Mouse (Mus musculus) right cerebral cortex, adult 2 months (tissue): Measurements from ENCODE around the gene Zfp704.
A peak's percentile ranks its signal among the peaks of the same experiment; 100 is the strongest.

Experiments used
- DNase-seq, 2 experiments: peaks; one replicate each; pipeline ENCODE4 v3.0.0; 2021 to 2022; ENCODE audit warnings: low spot score in 2 of 2

The Zfp704 gene

DNA sequence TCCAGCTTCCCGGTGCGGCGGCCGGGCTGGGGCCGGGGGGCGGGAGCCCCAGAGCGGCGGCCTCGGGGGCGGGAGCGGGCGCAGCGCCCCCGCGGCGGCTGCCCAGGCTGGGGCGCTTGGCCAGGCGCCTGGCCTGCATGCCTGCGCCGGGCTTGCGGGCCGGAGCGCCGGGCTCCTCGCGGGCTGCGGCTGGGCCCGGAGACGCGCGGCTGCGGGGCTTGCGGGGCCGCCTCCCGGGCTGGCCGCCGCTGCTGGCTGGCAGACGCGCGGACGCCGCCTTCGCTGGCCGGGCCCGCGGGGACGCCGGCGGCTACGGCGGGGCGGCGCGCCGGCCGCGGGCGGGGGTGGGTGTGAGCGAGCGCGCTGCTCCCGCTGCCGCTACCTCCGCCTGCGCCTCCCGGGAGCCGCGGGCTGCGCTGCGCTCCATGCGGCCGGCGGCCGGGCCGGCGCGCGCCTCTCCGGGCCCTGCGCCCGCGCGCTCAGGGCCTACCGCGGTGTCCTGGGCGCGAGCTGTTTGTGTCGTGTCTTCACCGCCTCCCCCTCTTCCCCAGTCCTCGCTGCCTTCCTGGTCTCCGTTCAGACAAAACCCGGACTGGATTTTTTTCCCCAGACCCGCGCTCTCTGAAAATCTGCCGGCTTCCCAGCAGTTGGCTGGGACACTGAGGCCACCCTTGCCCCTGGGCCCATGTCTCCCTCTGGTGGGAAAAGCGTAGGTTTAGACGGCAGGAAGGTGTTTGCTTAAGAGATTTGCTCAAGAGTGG lies at the start of gene Zfp704:
Gene Zfp704 (minus strand): TSS at position 505 of the 761 bp plus-strand sequence.
- DNase-seq: peak; percentile 80 to 81

DNA sequence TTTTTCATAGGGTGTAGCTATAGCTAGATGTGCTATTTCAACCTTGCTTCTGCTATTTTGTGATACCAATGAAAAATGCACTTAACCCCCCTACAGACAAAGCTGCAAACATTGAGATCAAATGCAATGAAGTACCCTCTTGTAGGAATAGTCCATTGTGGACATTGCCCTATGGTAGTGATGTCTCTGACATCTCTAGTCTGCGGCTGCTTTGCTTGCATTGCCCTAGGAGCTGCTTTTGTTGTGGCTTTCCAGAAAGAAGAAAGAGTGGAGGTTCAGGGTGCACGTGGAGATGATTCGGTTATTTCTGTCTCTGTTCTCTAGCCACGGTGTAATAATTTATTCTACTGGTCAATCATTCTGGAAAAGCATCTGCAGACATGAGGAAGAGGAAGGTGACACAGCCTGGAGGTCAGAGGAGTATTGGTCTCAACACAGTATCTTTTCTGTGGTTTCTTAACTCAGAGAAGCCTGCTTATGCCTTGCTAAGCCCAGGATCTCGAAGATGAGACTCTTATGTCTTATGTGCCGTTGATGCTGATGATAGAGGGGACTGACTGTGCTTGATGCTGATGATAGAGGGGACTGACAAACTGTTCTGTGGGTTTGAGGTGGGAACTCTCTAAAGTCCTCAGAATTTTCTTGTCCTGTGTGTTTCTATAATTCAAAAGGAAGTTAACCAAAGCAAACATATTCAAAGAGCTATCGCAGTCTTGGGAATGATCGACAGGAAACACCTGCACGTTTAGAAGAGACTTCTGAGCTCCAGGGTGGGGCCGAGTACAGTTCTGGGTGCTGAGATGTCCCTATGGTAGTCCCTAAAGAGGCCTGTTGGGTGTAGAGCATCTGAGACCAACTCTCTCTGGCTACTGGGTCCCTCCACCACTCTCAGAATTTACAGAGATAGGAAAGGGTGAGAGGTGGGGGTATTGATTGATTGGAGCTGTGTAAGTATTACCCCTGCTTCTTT lies 23.4 kb upstream of the Zfp704 start:
- no peak for DNase-seq

DNA sequence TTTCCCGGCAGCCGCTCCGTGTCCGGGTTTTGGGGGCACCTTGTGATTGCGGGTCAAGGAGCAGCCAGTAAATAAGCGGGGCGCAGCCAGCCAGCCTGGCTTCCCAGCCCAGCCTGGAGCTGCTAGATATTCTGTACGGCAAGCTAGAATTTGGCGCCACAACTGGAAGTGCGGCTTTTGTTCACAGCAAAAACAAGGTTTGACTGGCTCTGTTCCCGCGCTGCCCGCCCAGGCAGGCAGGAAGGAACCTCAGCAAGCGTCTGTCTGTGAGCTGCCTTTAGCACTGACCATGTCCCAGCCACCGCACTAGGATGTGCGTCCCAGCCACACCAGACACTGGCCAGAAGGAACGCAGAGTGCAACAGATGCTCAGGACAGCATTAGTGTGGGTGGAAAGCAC lies 20.1 kb upstream of the Zfp704 start:
- DNase-seq: peak; percentile 60 to 67

DNA sequence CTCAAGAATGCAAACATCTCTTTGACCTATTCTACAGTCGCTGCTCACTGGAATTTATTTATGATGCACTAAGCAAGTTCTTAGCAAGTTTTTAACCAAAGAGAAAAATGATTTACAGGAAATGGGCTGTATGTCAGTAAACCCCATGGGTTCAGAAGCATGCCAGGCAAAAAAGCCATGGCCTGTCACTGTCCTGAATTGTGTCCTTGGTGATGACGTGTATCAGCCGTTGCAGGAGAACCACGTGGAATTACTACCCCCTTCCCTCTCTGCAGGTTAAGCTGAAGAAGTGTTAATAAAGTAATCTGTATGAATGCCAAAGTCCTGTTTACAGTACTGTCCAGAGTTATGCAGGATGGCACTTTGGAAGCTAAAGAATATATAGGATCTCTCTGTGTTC lies 18.2 kb upstream of the Zfp704 start:
- no peak for DNase-seq

DNA sequence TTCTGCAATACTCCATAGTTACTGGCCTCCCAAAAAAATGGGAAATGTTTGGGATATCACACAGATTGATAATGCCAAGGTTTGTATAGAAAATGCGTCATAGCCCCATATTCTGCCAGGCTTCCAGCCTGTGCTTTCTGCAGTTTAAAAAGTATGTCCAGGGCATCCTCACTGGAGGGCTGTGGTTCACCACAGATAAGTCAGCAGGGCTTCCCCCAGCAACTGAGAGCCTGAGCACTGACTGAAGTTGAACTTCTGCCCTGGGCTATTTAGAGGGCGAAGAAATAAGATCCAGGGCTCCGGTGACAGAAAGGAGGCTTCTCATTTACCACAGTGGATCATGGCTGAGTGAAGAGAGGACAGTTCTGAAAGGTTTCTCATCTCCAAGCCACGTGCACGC lies 16.3 kb upstream of the Zfp704 start:
- DNase-seq: no peak

DNA sequence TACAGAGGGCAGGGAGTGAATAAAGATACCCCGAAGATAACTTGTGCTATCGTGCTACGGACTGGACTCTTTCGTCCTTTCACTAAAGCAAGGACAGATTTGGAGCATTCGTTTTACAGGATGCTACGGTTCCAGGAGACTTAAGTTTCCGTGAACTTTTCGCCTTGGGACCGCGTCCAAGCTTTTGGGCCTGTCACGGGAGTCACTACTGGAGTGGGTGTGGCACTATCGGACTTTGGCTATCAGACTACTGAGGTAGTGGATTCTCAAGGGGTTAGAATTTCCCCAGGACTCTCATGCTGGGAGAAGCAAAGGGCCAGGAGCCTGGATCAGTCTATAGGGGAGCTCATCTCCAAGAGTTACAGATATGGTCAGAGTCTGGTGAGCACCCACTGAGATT lies 10.7 kb upstream of the Zfp704 start:
- no peak for DNase-seq

DNA sequence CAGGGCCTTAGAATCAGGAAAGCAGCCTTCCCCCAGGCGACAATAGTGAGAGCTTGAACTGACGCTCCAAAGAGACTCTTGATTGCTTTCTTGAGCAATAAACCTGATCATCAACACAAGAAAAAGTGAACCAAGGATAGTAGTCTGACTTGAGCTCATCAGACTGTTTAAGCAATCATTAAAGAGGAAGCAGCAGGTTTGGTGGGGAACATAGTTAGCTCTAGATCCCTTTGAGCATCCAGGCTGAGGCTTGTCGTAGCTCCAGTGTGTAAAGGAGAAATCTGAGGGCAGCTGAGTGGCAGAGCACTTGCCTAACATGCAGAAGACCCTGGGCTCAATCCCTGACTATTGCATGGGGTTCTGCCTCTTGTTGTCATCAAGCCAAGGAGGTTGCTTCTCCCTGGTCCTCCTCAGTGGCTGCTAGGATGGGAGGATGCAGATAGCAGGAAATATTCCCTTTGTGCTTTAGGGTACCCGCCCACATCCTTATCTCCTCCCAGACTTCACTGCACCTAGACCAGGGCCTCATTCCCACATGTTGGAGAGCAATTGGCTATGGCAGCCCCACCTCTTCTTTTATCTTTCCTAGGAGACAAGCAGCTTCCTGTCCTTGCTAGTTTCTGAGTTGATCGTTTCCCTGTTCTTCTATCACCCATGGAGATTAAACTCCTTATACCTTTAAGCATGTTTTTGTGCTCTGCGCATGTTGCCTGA lies 9.8 kb upstream of the Zfp704 start:
- DNase-seq: no peak

DNA sequence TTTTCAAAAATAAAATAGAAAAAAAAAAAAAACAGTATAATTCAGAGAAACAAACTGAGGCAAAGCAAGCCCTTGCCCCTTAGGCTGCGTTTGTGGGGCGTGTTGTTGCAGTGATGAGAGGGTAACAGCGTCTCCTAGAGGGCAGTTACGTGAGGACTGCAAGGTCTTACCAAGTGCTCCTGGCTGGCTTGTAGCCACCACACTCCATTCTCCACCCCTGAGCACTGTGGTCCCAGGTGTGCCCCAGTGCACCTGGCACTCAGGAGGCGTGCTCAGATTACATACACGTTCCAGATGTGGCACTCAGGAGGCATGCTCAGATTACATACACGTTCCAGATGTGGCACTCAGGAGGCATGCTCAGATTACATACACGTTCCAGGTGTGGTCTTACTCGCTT lies 7.2 kb upstream of the Zfp704 start:
- DNase-seq: no peak

DNA sequence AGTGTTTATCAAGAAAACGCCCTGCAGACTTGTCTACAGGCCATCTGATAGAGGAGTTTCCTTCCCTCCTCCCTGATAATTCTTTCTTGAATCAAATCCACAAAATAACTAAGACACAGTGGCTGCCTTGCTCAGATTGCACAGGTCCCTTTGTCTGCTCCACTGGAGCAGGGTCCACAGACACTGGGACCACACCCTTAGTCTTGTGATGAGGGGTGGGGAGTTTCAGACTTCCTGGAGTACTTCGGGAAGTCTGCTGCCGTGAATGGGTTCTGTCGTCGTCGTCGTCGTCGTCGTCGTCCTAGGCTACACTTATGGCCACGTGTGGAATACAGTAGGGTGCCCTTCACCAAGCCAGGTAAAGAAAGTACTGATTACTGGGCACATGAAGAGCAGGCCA lies 4.8 kb upstream of the Zfp704 start:
- no peak for DNase-seq

DNA sequence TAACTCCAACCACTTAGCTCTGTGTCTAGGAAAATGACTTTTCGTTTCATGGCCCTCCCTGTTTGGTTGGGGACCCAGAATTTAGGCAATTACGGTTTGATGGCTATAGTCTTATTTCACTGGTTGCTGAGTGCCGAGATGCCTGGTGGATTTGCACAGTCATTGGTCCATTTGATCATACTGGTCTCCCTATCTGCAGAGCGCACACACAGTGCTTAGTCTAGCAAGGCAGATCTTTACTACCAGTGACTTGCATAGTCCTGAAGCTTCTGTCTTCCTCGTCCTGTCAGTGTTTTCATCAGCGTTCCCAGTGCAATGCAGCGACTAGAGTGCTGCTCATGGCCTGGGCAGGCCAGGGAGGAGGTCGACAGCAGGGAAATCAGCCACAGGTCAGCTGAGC lies 4.1 kb upstream of the Zfp704 start:
- DNase-seq: no peak

DNA sequence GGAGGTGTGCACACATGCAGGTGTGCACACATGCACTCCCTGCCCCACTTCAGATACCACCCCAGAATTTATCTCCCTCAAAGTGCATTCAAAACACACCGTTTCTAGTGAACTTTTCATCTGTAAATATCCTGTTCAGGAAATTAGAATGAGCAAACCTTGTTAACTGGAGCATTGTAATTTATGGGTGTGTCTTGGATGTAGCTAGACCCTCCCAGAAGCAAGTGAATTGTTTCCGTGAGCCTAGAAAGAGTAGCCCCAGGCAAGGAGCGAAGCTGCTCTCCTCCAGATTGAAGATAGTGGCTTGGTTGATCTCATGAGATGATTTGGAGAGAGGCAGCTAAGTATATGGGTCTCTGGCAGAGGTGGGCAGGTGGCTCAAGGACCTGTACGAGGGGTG lies 1.3 kb upstream of the Zfp704 start:
- DNase-seq: no peak

DNA sequence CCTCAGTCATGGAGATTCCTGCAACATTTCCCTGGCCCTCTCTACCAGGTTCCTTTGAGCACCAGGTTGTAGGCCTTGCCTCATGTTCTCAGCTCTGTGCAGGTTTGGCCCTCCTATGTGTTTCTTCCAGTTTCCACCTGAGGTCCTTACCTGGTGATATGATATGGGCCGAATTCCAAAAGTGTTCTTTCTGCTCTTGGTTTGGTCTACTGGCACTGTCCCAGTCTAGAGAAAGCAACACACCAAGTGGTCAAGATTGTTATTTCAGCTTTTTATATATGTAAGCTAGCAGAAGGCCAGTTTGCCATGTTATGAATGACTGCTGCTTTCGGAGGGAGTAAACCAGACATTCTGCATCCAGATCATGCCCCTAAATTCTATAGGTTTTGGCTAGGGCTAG lies 541 bp upstream of the Zfp704 start:
- DNase-seq: no peak

DNA sequence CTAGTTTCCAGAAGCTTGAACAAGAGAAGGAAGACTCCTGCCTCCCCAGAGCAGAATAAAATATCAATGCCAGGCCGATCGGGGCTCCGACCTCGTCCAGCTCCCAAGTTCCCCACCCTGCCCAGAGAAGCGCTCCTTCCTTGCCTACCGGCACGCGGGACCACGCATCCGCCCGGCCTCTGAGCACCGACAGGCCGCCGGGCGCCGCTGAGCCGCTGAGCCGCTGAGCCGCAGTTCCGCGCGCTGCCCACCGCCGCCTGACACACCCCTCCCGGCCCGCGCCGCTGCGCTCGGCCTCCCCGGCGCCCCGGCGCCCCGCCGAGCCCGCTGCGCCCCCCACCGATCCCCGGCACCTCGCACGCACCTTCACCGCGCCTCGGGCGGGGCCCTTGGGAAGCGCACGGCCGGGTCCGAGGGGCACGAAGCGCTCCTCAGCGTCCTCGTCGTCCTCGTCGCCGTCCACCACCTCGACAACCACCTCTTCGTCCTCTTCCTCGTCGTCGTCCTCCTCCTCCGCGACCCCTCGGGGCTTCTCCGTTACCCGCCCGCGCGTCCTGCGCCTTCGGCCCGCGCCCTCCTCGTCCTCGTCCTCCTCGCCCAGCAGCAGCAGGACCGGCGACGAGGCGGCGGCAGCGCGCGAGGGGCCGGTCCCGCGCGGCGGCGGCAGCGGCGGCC lies 842 bp downstream of the Zfp704 start:
- peak; percentile 18 to 42 for DNase-seq

DNA sequence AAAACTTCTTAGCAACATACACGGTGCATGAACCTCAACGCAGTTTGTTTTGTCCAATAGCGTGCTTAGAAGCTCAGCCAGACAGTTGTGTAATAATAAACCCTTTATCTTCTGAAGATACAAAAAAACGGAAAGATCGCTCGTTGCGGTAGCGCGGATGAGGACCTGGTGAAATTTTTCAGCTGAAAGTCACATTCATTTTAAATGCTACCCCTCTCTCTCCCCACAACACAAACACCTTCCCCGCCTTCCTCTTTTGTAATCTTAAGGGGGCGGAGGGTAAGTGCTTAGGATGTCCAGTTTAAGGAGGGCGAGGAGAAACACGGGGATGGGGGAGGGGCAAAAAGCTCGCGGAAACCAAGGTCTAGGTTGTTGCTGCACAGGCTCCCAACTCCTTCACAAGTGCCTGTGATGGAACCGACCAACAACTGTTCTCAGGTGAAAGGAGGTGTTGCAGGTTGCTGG lies 1.4 kb downstream of the Zfp704 start:
- peak; percentile 34 to 54 for DNase-seq

DNA sequence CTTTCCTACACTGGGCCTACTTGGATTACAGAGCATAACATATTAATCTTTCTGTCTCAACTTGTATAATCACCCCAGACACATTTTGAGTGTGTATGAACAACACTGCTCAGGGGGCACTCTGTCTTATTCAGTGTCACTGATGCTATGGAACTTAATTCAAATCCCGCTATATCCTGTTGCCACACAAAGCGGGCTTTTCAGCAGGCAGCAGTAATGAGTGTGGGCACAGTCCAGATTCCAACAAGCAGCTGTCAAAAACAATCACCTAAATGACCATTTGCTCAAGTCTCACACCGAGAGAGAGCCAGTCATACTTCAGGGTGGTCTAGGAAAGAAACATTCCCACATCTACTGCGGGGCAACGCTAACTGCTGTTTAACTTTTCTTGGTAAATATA lies 2.2 kb downstream of the Zfp704 start:
- DNase-seq: no peak

DNA sequence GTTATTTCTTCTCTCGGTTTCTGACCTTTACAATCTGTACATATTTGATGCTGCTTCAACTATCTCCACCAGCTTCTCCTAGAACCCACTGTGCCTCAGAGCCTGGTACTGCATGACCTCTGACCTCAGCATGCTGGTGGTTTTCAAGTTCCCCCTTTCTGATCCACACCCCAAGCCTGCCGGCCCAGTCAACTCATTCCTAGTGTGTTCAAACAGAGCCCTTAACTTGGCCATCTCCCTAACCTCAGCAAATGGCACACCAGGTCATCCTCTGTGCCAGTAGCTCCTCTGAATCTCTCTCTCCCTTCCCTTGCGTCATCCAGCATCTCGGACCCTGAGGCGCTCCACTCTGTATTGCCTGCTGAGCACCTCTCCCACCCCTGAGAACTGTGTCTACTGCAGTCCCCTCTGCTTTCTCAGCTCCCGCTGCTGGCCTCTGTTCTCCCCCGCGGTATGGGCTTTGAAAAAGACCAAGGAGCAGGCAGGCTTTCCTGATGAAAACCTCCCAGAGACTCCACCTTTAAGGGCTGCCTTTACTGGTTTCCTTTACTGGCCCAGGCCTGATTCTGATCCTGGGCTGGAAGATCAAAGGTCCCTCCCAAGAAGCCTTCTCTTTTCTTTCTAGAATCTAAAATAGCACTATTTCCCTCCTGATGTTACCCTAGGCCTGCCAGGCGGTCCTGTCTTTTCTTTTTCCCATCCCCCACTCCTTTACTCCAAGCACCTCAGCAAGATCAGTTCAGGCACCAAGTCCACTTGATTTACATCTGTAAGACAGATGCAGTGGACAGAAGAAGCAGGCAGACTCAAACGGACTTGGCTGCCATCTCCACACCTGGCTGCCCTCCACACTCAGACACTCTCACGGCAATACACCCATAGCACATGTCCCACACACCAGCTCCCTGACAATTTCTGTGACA lies 3.8 kb downstream of the Zfp704 start:
- no peak for DNase-seq

DNA sequence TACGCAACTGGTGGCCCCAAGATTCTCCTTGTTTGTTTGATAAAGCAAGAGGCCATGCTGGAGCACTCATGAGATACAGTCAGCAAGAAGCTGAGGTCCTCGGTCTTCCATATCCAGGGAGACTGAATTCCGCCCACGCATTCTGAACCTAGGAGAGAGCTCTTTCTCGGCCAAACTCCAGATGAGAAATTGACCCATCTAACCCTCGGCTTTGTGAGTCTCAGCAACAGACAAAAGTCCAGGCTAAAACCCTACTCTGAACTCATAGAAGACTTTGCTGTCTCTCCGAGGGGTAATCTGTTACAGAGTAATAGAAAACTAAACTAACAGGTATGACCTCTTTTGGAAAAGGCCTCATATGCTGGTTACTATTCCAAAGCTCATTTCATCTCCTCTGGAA lies 4.9 kb downstream of the Zfp704 start:
- DNase-seq: no peak

DNA sequence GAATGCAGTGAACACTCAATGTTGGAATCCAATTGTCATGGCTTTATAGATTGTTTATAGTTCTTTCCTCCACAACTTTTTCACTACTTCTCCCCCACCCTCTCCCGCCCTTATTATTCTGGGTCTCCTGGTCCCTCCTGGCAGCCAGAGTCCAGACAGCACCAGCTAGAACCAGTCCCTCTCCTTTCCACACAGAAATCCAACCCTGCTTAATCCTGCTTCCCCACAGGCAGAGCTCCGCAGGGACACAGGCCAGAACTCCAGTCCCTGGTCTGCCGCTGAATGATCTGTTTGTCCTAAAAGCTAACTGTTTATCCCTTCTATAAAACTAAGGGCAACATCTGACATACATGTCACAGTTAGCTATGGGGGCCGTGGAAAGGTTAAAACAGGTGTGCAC lies 6.0 kb downstream of the Zfp704 start:
- DNase-seq: no peak

DNA sequence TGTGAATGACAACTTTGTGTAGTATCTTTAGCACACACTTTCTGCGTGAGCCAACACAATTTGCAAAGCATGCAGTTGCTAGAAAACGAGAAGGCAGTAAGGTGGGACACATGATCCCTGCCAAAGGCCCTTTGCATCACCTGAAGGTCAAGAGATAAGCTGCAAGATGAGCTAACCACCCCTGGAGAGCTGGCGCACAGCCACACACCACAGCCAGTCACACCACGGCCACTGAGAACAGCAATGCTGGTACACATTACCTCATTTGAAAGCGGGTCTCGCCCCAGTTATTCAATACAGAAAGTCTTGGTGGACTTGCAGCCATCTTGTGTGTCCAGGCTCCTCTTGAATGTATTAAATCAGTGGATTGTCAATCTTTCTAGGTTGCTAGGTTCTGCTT lies 9.3 kb downstream of the Zfp704 start:
- no peak for DNase-seq

DNA sequence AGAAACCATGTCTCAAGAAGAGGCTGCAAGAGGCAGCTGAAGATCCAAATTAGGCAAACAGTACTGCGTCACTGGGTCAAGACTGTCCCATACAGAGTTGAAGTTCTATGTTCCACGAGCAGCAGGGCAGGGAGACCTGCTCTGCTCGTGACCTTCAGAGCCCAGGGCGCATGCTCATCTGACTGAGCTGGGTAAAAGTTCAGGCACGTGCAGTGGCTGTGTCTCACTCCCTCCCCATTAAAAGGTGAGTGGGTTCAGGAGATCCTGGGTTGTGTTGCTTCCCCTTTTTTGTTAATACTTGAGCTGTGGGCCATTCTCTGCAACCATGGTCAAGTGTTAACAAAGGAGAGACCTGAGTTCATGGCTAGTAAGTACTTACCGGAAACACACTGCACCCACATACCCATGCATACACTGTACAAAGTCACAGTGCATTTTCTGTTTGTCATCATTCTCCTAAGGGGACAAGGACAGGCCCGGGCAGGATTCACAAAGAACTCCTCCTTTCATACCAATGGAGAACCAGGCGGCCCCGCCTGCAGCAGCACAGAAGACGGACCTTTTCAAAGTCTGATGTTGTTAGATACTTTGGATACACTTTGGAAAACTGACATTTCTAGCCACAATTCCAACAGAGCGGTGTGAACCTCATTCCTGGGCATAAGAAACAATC lies 10.0 kb downstream of the Zfp704 start:
- DNase-seq: no peak
